Mouse (Mus musculus) ovary, postnatal 36 days (tissue): ENCODE results near the gene AI464131.

Experiments
- DNase-seq: peaks from one replicate; pipeline ENCODE4 v3.0.0; 2022; ENCODE audit warnings: low spot score, mixed read lengths

Gene AI464131

DNA sequence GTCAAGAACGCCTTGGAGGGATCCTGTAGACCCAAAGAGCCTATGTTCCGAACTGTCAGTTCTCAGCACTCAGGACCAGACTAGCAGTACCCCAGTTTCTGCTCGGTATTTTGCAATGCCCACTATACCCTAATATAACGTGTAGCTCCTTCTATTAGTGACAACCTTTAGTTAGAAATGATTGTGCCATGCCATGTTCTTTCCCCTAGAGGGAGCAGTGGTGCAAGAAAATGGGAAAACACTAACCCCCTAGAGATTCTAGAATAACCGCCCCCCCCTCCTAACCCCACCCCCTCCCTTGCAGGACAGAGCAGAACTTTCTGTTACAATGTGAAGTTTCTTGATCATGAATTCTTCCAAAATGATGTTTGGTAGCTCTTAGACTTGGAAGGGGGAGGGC, 1.4 kb upstream of the AI464131 start:
- DNase-seq: no peak

DNA sequence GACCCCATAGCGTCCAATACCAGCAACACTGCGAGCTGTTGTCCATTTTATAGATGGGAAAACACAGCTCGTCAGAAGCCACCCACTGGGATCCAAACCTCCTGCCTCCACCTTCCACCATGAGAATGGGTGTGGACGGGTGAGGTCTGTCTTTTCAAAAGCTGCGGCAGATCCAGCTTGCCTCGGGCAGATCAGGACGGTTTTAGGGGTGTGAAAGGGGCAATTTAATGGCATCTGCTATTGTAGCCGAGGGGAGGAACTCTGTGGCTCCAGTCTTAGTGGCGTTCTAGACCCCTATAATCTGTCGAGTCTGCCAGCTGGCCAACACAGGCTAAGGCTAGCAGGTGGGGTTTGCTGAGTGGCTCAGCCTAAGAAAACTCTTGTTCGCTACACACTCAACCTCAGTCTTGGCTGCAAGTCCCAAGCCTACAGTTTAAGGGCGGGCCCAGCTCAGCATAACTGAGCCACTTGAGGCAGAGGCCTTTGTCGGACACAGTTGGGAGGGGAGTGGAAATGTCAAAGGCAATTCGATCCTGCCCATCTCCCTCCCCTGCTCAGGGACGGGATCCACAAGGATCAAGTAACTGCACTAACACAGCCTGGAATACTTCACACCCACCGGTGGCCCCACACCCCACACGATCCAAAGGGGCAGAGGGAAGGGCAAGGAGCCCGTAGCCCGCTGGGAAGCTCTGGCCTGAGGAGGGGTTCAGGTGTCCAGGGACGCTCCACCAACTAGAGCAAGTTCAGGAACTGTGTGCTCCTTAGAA, 520 bp downstream of the AI464131 start:
- DNase-seq: no peak

DNA sequence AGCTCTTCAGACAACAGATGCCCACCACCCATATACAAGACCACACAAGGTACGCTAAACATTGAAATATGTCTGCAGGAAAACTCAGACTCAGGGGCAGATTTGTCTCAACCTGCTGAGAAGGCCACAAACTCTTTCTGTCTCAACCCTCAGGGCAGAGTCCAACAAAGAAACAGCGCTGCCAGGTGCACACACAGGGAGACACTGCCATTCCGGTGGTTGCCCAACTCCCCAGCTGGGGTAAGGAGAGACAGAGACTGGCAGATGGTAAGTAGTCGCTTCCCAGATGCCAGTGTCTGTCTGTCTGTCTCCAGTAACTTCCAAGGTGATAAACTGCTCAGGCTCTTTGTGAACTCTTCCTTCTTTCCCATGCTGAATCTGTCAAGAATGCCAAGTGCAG, 2.1 kb downstream of the AI464131 start:
- no peak for DNase-seq

DNA sequence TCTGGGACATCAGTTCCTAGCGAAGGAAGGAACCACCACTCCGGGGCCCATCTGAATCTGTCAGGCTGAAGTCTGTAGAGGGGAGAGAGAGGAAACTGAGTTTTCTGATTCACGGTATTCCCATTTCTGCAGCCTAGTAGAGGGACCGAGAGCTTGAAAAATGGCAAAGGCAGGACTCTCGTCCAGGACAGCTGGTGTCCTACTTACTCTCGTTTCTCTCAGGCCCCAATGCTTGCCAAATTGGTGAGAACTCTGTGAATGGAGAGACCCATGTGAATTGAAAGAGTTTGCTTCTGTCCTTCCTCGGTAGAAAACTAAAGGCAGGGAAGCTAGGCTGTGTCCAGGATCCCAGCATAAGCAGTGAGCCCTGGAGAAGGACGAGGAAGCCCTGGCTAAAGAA, 3.3 kb downstream of the AI464131 start:
- DNase-seq: no peak

DNA sequence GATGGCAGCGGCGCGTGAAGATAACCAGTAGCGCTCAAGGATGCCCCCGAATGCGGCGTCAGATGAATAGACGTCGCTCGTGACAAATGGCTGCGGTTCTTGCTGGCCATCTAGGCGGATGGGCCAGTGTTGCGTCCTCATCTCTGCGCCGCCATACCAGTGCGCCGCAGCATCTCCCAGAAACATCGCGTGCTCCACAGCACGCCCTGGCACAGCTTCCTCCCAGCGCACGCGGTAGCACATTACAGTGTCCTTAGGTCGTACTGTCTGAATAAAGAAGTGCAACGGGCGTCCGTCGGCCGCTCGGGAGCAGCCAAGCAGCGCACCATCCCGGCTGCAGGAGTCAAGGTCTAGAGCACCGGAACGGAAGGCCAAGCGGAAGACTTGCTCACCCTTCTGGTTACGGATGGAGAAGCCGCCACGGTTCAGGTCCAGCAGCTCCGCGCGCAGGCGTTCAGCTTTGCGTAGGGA, 3.9 kb downstream of the AI464131 start:
- DNase-seq: no peak

DNA sequence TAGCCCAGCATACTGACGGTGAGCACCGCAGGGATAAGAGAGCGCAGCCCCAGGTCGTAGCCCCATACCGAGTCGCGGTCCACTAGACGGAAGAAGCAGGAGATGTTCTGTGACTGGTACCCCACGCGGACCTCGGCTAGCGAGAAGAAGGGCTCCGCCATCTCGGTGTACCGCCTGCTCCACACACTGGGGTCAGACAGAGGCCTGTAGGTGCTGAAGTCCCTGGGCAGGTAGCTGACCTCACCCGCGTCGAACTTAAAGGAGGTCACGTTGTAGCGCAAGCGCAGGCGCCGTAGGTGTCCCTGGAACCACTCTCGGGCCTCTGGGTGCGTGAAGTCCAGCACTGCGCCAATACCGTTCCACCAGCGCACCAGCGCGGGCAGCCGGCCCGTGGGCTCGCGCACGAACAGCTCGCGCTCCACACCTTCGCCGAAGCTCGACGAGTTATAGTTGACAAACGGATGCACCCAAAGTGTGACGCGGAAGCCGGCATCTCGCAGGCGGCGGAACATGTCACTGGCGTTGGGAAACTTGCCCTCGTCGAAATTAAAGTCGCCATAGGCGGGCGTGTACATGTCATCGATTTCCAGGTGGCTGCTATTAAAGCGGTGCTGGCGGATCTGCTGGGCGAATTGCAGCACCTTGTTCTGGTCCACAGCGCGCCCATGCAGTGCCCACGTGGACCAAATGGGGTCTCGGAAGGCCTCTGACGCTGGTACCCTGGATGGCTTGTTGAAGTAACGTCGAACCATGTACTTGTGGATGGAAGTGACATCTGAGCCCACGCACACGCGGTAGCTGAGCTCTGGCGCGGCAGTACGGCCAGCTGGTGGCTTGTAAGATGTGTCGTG, 4.7 kb downstream of the AI464131 start:
- DNase-seq: no peak

DNA sequence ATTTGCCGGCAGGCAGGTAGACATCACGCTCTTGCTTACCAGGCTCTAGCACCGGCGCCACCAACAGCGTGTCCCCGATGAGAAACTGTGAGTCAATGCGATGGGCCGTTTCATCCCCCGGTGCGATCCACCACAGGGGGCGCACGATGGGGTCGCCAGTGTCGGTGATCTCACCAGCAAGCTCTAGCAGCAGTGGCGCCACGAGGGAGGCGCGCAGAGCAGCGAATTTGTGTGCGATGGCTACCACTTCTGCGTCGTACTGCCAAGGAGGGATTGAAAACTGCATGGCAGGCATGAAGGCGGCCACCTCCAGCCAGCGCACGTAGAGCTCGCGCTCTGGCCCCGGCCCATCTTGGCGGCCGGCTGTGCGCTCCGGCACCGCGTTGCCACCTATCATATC, 5.3 kb downstream of the AI464131 start:
- DNase-seq: no peak

DNA sequence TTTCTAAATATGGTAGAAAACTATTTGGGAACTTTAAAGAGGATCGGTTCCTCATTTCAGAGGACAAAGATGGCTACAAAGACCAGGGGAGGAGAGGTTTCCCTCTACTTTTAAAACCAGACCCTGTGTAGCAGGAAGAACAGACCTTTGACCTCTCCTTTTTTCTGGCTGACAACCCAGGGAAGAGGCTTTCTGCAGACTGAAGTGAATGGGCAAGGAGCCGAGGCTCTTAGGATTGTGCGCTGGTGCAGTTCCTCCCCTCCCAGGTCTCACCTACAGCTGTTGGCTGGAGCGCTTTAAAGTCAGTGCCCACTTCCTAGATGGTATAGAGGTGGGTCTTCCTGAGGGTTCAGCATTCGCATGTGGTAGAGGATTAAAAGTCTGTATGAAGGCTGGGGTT, 5.8 kb downstream of the AI464131 start:
- no peak for DNase-seq

DNA sequence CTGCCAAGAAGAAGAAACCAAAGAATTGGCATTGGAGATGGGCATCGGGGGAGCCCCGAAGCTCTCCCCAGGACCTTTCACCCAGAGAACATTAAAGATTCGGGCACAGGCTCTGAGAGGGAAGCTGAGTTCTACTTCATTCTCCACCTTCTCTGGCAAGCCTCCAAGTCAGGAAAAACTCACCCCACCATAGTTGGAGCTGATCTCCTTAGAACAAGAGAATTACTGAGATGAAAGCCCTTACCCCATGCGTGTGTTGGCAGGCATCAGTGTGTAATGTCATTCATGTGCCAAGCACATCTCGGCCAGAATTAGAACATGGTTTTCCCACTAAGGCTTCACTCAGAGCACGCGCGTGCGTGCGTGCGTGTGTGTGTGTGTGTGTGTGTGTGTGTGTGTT, 7.0 kb downstream of the AI464131 start:
- DNase-seq: no peak

DNA sequence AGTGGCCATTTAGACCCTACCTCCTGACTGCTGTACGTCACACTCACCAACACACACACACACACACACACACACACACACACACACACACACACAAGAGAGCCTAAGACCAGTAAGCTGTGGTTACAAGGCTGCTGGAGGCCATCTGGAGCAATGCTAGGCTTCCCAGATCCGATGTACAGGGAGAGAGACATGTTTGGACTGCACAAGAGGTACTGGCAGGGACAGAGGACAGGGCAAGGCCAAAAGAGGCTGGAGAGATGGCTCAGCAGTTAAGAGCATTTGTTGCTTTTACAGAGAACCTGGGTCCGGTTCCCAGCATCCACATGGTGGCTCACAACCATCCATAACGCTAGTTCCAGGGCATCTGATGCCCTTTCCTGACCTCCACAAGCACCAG, 7.8 kb downstream of the AI464131 start:
- DNase-seq: no peak

DNA sequence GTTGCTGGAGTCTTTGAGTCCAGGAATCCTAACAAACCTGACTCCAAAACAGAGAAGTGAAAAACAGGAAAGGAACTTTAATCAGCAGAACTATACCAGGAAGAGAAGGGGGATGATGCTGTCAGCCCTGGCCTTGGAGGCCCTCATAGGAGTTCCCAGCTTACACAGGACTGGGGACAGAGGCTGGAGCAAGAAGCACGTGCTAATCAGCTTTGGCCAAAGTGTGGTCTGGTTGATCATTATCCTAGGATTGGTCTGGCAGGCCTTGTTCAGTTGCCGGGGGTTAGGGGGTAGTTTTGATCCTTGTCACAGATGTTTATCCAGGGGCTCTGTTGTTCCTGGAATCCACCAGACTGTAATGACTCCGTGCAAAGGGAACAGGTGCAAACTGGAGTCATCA, 8.5 kb downstream of the AI464131 start:
- DNase-seq: no peak

DNA sequence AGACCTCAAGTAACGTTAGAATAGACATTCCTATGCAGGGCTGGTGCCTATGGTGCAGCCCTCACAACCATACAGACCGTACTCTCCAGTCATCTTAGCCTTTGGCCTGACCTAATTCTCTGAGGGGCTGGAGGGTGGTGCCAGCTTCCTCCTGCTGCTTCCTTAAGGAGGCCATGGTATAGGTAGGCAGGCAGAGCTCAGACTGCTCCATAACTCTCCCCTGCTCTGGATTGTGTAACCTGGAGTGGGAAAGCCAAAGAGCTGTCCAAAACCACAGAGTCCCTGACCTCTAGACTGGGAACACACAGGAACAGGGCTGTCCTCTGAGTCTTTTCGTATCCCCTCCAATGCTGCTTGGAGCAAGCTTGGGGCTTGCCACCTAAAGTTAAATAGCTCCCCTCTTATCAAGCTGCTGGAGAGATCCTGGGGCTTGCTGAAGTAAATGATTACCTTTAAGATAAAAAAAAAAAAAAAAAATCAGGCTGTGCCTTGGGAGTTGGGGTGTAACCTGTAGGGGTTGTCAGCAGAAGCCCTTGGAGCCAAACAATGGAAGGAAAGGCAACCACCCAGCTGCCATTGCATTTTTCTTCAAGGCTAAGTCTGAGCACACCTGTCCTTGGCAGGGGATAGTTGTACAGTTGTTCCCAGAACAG, 9.3 kb downstream of the AI464131 start:
- DNase-seq: no peak

DNA sequence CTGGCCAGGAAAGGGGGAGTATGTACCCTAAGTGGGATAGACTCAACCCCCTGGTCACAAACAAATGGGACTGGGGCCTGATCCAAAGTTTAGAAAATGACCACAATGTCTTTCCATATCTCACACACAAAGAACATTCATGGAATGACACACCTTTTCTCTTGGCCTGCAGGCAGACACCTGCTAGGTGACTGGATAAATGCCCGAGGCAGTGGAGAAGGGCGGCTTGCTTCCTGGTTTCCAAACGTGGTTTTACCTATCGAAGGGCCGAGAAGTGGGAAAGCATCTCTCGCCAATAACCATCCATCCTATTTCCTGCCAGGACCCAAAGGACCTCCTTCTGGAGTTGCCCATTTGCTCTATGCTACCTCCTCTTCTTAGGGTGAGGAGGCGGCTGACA, 9.9 kb downstream of the AI464131 start:
- DNase-seq: no peak

DNA sequence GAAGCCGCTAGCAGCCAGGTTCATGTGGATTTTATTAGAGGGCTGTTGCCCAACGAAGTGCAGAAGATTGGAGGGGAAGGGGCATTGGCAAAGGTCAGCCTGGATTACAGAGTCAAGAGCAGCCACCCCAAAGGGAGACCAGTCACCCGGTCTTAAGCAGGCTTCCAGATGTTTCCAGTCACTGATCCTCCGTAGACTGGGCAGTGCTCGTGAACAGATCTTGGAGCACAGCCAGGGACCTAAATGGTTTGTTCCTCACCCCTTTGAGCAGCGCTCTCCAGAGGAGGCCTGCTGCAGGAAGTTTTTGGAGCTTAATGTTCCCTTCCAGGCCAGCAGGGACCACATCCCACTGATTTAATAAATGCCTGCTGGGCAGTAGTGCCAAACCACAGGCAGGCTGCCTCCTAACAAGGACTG, 21.3 kb downstream of the AI464131 start:
- peak; percentile 35 for DNase-seq

DNA sequence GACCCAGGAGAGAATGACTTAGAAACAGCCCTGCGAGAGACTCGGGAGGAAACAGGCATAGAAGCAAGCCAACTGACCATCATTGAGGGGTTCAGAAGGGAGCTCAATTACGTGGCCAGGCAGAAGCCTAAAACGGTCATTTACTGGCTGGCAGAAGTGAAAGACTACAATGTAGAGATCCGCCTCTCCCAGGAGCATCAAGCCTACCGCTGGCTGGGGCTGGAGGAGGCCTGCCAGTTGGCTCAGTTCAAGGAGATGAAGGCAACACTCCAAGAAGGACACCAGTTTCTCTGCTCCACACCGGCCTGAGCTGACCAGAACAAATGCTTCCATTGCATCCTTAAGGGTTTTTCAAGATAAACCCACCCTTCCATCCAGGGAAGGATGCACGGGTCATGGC, 22.6 kb downstream of the AI464131 start:
- DNase-seq: peak; percentile 63

DNA sequence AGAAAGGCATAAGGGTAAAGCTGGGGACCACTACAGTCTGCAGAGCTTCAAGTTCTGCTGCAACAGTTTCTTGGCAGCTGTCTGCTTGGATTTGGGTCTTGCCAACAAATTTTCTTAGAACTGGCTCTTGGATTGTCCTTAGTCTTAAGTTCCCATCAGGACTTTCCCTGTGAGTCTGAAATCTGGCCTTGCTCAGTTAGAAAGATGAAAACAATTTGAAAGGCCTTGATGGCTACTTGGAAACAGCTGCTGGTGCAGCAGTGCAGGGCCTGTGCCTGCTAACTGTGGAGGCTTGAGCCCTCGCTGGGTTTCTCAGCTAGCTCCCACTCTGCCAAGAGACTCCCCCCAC, 23.4 kb downstream of the AI464131 start:
- no peak for DNase-seq

DNA sequence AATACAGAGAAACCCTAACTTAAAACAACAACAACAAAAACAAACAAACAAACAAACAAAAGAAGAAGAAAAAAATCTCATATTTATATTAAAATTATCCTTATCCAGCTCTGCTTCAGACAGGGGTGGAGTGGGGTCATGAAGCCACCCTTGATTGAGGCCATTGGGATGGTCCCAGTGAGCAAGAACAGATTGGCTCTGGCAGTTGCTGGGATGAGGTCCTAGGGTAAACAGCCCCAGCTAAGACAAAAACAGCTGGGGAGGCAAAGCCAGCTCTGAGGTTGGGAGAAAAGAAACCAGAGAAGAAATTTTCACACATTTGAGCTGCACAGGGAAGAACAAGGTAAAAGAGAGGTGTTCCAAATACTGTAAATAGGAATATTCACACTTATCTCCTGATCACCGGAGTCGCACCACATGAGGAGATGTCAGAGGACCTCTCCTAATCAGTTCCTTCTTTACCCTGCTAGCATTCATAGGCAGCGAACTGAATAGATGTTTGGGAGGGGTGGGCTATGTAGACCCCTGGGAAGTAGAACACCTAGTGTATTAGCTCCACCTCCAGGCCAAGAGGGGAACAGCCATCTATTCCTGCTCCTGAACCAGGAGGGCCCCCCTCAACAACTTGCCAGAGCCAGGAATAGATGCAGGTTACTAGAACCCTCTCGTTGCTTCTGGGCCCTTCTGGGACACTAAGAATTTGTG, 24.0 kb downstream of the AI464131 start:
- DNase-seq: no peak

DNA sequence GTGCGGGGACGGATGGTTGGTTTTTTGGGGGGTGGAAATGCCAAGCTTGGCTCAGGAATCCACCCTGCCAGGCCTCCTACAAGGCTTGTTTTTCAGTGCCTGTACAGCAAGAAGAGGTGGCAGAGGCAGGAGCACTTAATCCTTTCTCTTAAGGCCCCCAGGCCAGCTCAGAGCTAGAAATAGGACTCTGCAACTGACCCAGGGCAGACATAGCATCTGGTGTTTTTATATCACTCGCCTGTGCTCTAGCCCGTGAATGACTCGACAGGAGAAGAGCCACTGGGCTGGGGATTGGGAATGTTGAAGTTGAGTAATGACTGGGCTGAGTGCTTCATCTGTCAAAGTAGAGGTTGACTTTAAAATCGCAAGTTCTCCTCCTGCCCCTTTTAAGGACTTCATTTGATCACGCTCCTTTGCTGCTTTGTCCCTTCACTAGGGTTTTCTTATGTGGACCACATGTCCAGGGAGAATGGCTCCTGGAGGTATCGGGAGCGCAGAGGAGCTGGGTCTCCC, 25.2 kb downstream of the AI464131 start:
- no peak for DNase-seq

DNA sequence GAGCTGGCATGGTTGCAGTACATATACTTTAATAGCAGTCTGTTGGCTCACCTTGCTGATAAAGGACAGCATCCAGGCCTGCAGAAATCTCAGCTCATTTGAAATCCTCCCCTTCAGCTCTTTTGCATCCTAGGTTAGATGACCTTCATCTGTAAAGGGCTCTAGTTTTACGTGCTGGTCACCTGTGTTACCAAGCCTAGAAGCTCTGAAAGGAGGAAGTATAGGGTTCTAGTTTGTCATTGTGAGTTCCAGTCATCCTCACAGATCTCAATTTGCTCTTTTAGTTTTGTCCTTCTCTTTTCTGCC, 31.5 kb downstream of the AI464131 start:
- no peak for DNase-seq

DNA sequence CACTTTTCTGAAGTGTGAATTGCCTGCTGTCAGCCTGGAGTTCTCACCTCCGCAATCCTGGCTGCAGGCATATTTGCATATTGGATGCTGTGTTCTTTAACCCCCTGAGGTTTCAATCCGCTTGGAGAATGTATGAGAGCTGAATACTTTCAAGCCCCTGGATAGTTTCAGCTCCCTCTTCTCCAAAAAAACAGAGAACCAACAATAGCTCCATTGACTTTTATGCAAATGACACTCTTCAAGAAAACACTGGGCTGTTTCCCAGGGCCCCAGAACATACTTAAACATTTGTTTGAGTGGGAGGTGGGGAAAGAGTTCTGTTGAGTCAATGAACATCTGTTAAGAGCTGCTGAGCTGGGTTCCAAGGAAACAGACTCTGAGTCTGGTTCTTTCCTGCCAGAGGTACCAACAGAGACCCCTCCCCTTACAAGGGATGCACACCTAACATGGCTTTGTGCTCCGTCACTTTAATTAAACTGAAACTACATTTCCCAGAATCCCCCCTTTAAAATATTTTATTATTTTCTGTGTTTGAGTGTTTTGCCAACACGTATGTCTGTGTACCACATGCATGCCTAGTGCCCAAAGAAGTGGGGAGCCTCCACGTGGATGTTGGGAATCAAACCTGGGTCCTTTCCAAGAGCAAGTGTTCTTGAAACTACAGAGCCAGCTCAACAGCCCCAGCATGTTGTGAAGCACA, 32.0 kb downstream of the AI464131 start:
- DNase-seq: no peak

DNA sequence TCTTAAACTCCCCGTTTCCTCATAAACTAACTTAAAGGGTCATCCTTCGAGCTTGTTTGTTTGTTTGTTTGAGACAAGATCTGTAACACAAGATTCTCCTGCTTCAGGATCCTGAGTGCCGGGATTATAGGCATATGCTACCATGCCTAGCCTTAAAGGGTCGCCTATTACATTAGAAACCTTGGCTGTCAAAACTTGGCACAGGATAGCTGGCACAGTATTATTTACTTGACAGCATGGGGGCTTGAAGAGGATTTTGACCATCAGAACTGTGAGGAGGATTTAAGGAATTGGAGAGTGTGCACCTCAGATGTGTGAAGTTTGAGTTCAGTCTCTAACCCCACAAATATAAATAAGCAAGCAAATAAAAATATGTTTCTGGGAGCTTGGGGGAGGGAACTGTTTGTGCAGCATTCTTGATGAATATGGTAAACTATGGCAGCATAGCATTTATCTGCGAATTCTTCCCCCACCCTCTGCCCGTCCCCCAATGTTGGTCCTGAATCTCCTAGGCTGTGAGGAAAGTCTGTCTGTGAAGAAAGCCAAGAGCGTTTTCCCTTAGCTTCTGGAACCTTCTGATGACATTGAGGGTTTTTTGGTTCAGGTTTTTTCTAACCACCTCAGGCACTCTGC, 32.7 kb downstream of the AI464131 start:
- DNase-seq: no peak
